Mouse (Mus musculus) CH12.LX (cell line): ENCODE data around the gene Rbpjl.

Experiments used
- BHLHE40 ChIP-seq: IDR thresholded peaks from 2 replicates; pipeline ENCODE4 v1.6.1; 2011; ENCODE audit warnings: mild to moderate bottlenecking, low read depth, low read length, improper control_type of control experiment
- CHD1 ChIP-seq: IDR thresholded peaks from 2 replicates; pipeline ENCODE4 v1.6.1; 2012; ENCODE audit warnings: low read depth, low read length, improper control_type of control experiment, inconsistent platforms
- CHD2 ChIP-seq: IDR thresholded peaks from 2 replicates; pipeline ENCODE4 v1.6.1; 2011; ENCODE audit warnings: low read length, improper control_type of control experiment
- CTCF ChIP-seq, 2 experiments: IDR thresholded peaks in 1 of 2; conservative IDR thresholded peaks in 1 of 2; 2 replicates each; pipeline ENCODE4 v1.5.1; 2011 to 2012; ENCODE audit warnings: low read depth in 2 of 2, low read length in 2 of 2, improper control_type of control experiment in 1 of 2, inconsistent platforms in 1 of 2, mild to moderate bottlenecking in 1 of 2, moderate library complexity in 1 of 2
- EP300 ChIP-seq: IDR thresholded peaks from 2 replicates; pipeline ENCODE4 v1.6.1; 2011; ENCODE audit warnings: low read length, improper control_type of control experiment
- MAX ChIP-seq: IDR thresholded peaks from 2 replicates; pipeline ENCODE4 v1.6.1; 2011; ENCODE audit warnings: low read length, improper control_type of control experiment
- MEF2A ChIP-seq: IDR thresholded peaks from 2 replicates; pipeline ENCODE4 v1.6.1; 2014; ENCODE audit warnings: low read depth, mild to moderate bottlenecking, inconsistent platforms, low read length, improper control_type of control experiment, borderline replicate concordance
- MXI1 ChIP-seq: IDR thresholded peaks from 2 replicates; pipeline ENCODE4 v1.6.1; 2011; ENCODE audit warnings: mild to moderate bottlenecking, low read depth, low read length, improper control_type of control experiment
- SMC3 ChIP-seq: IDR thresholded peaks from 2 replicates; pipeline ENCODE4 v1.6.1; 2011; ENCODE audit warnings: low read depth, low read length, improper control_type of control experiment
- UBTF ChIP-seq: IDR thresholded peaks from 2 replicates; pipeline ENCODE4 v1.6.1; 2012; ENCODE audit warnings: low read depth, mild to moderate bottlenecking, inconsistent platforms, low read length, improper control_type of control experiment, moderate library complexity
- ZMIZ1 ChIP-seq: IDR thresholded peaks from 2 replicates; pipeline ENCODE4 v1.6.1; 2012; ENCODE audit warnings: low read depth, mild to moderate bottlenecking, inconsistent platforms, low read length, improper control_type of control experiment

GRCm38 (mm10) chr2:164457942-164458341, 55.0 kb downstream of the Rbpjl start:
- no peak for TF ChIP-seq UBTF
- no peak for TF ChIP-seq CTCF (conservative IDR thresholded peaks at IDR 0.05 in 1 of 2, IDR thresholded peaks at IDR 0.05 in 1 of 2; ENCODE audit: low read depth in 2 of 2, low read length in 2 of 2)
- no peak for TF ChIP-seq SMC3
- TF ChIP-seq ZMIZ1, result no peak
- TF ChIP-seq MXI1, result no peak
- peak; percentile 61 for TF ChIP-seq BHLHE40
- no peak for TF ChIP-seq MEF2A
- no peak for TF ChIP-seq CHD1
- no peak for TF ChIP-seq MAX
- no peak for TF ChIP-seq CHD2
- TF ChIP-seq EP300, result no peak
